Mouse (Mus musculus) lung, adult 2 months (tissue): ENCODE results near the gene Crb3. TPM values are rescaled to one million over a fixed set of nuclear protein-coding genes. Genes with fewer than 3 reads are reported as not detected.
A peak's percentile ranks its signal among the peaks of the same experiment; 100 is the strongest.
"Not testable (repeated sequence)": the region's sequence is repeated elsewhere in the genome, so short reads cannot be mapped to it uniquely, and the experiment has no call there.

Source experiments
- DNase-seq: peaks from one replicate; pipeline ENCODE4 v3.0.0; 2022
- H3K4me1 ChIP-seq: fragments of 200-500 bp; 2 replicates; pipeline ENCODE4 v1.6.1; 2011; ENCODE audit warnings: low read length; ENCODE audit not compliant: control insufficient read depth, insufficient read depth
- H3K4me3 ChIP-seq: fragments of 200-500 bp; replicated peaks from 2 replicates; pipeline ENCODE3; 2011; ENCODE audit warnings: low read depth, mild to moderate bottlenecking, control low read depth, low read length; ENCODE audit errors: extremely low read depth
- CTCF ChIP-seq: fragments of 200-500 bp; IDR thresholded peaks from 2 replicates; pipeline ENCODE4 v1.5.1; 2011; ENCODE audit warnings: mild to moderate bottlenecking, low read length, control low read depth; ENCODE audit not compliant: insufficient read depth
- POLR2A ChIP-seq: fragments of 200-500 bp; IDR thresholded peaks from 2 replicates; pipeline ENCODE4 v1.6.1; 2011; ENCODE audit warnings: low read depth, mild to moderate bottlenecking, control low read depth, low read length, borderline replicate concordance; ENCODE audit errors: extremely low read depth
- WGBS: fragments of 180-500 bp; shearing (Covaris S2); methylation state at CpG from one replicate; pipeline ENCODE4 v1.1.7; 2018; 5-methylcytosine and 5-hydroxymethylcytosine counted together
- polyA plus RNA-seq: library from polyadenylated mRNA; depleted of rRNA; stranded (reverse); fragments of >200 nt; gene quantifications from 2 replicates; pipeline ENCODE4 v1.2.3, GENCODE M21; 2012

Crb3 gene
- polyA plus RNA-seq, 1 experiment: 75.5 TPM

DNA sequence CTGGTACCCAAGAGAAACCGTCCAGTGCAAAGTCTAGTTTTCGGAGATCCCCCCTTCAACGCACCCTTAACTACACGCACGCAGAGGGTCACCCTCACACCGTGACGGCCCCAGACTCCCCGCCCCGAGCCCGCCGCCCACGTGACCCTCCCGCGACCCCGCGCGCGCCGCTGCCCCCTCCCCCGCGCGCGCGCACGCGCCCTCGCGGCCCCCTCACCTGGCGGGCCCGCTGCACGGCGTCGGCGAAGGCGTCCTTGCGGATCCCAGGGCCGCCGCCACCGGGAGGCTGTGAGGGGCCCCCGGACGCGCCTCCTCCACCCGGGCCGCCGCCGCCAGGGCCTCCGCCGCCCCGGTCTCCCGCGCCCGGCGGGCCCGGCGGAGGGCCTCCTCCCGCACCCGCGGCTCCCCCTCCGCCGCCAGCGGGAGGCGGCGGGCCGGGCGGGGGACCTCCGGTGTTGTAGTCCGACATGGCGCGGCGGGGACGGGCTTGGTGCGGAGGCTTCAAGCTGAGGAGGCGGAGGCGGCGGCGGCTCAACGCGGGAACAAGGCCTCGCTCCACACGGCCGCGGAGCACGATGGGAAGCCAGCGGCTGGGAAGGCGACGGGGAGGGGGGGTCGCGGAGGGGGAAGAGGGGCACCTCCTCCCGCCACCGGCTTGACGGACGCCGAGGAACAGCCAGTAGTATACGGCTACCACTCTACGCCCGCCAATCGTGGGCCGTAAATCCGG is 27.8 kb upstream of the Crb3 start, which contains the start of gene Khsrp:
Gene Khsrp (minus strand): TSS at position 592 of the 730 bp plus-strand sequence.
- TF ChIP-seq CTCF (no peak), POLR2A (peak; percentile 58; the same call in 1 of the 2 replicates)
- Histone ChIP-seq H3K4me1 (peaks cover 9% of the 10 kb centered on the region; the same call in 1 of the 2 replicates), H3K4me3 (peak within 1 kb of the TSS; percentile 62)
- under 1% methylated on average over 97 of the region's 99 CpGs for WGBS
- no peak for DNase-seq

DNA sequence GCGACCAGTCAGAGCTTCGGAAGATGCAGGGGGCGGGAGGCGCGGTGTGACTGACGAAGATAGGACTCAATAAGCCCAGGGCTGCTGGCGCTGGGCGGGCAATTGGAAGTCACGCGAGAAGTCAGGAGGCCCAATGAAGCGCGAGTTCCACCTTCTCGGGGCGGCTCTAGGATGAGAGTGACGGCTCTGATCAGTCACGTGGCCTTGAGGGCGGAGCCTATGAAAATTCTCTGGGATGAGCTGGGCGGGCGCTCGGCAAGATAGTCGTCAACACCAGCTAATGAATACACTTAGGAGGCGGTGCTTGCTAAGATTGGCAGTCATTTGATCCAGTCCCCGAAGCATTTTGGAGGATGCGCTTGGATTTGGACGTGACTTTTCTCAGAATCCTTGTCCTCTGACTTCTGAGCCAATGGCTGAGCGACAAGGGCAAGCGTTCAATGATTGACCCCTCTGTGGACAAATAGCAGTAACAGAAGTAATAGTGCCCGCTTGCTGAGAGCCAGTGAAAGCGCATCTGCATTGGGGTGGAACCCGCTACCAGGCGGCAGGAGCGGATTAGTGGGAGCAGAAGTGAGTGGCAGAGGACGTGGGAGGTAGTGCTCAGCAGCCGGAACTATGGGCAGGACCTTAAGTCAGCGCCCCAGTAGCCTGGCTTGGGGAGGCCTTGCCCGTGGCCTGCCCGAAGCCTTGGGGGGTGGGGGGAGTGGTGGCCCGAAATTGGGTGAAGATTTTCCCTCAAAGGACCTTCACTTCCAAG is 27.1 kb upstream of the Crb3 start:
- Histone ChIP-seq H3K4me1 (peaks cover 9% of the 10 kb centered on the region; the same call in 1 of the 2 replicates), H3K4me3 (peak overlapping the region; percentile 34)
- peak; percentile 99 for DNase-seq
- no peak for TF ChIP-seq CTCF
- TF ChIP-seq POLR2A: peak; percentile 96; the same call in 1 of the 2 replicates
- WGBS: under 1% methylated on average over 38 of the region's 38 CpGs

DNA sequence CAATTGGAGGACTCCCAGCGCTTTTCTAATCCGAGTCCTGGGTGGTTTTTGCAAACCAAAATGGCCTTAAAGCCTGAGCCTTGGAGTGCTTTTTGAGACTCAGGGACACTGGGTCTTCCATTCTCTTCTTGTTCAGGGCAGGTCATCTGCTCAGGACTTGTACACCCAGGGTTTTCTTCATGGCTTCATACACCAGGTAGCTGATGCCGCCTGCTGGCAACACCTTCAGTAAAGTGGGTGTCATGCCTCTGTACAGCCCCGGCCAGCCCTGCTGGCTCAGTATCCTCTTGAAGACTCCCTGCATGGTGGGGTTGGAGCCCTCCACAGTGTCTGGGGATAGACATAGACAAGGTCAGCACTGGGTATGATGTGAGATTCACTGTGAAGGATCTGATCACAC is 26.1 kb upstream of the Crb3 start:
- Histone ChIP-seq H3K4me1 (peaks cover 9% of the 10 kb centered on the region; the same call in 1 of the 2 replicates), H3K4me3 (no peak overlapping the region)
- WGBS: 91% methylated on average over 4 of the region's 4 CpGs
- TF ChIP-seq CTCF (no peak), POLR2A (no peak)
- no peak for DNase-seq

DNA sequence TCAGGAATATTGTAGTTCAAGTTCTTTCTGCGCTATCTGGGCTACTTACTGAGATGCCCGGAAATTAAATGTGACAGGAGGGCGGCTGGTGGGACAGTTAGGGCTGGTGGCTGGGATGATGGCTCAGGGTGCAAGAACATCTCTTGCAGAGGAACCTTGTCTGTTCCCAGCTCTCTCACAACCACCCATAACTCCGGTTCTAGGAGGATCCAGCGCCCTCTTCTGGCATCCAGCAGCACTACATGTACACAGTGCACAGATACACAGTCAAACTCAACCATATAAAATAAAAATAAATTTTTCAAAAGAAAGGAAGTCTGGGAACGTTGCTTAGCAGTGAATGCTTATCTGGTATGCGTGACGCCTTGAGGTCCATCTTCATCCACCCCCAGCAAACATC is 19.9 kb upstream of the Crb3 start:
- TF ChIP-seq POLR2A: no peak
- Histone ChIP-seq H3K4me3 (no peak overlapping the region), H3K4me1 (no peaks in the 10 kb centered on the region)
- DNase-seq: no peak
- WGBS: 41% methylated on average over 8 of the region's 8 CpGs

DNA sequence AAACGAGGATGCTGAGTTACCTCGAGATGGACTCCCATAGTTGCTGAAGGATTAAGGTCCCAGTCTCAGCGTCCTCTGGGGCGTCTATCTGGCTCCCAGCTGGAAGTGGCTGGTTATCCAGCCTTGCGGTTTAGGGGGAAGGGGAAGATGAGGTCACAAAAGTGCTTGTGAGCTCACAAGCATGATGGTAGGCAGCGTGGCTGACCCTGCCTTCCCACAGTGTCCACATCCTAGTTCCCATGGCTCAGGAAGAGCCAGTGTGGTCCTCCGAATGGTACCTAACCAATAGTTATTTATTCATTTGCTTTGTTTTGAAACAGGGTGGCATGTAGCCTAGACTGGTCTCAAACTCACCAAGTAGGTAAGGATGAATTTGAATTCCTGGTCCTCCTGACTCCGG is 17.4 kb upstream of the Crb3 start, which contains the start of gene Slc25a41:
Gene Slc25a41 (minus strand): TSS at position 101 of the 400 bp plus-strand sequence.
- WGBS: 76% methylated on average over 8 of the region's 8 CpGs
- Histone ChIP-seq H3K4me3 (no peak within 1 kb of the TSS), H3K4me1 (no peaks in the 10 kb centered on the region)
- no peak for TF ChIP-seq POLR2A
- no peak for TF ChIP-seq CTCF
- no peak for DNase-seq

DNA sequence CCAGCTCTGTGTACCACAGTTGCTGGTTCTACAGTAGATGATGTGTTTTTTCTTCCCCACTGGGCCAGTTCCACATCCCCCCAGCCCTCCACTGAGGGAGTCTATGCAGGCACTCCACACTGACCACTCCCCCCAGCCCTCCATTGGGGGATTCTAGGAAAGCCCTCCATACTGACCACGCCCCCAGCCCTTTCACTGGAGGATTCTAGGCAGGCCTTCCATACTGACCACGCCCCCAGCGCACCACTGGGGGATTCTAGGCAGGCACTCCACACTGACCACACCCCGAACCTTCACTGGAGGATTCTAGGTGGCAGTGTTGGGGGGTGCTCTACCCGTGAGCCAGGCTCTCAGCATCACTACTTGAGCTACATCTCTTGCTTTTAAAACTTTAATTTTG is 11.5 kb upstream of the Crb3 start:
- Histone ChIP-seq H3K4me1 (no peaks in the 10 kb centered on the region; the same call in 1 of the 2 replicates), H3K4me3 (no peak overlapping the region)
- 52% methylated on average over 5 of the region's 5 CpGs for WGBS
- DNase-seq: no peak
- no peak for TF ChIP-seq CTCF
- no peak for TF ChIP-seq POLR2A

DNA sequence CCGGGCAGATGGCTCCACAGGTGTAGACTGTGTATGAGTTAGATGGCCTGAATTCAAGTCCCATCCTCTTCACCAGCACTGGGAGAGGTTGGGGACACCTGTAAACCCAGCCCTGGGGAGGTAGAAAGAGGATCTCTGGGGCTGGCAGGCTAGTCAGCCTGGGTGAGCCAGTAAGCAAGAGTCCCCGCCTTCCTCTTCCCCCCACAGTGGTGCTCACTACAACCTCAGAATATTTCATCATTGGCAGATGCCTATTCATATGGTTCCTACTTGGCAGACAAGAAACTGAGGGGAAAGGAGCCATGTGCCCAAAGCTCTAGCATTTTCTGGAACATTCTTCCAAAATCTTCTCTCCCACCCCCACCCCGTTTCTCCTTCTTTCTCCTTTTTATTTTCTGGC is 10.1 kb upstream of the Crb3 start:
- WGBS: 96% methylated on average over 3 of the region's 3 CpGs
- no peaks in the 10 kb centered on the region; the same call in 1 of the 2 replicates for H3K4me1 ChIP-seq
- TF ChIP-seq POLR2A (no peak), CTCF (no peak)
- H3K4me3 ChIP-seq: no peak overlapping the region
- no peak for DNase-seq

DNA sequence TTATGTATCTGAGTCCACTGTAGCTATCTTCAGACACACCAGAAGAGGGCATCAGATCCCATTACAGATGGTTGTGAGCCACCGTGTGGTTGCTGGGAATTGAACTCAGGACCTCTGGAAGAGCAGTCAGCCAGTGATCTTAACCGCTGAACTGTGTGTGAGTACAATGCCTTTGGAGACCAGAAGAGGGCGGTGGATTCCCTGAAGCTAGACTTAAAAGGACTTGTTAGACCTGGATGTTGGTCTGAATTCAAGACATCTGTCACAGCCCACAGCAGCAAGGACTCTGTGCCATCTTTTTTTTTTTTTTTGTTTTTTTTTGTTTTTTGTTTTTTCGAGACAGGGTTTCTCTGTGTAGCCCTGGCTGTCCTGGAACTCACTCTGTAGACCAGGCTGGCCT is 7.2 kb upstream of the Crb3 start:
- 85% methylated on average over 4 of the region's 4 CpGs for WGBS
- H3K4me1 ChIP-seq, H3K4me3 ChIP-seq, DNase-seq: not testable (repeated sequence)

DNA sequence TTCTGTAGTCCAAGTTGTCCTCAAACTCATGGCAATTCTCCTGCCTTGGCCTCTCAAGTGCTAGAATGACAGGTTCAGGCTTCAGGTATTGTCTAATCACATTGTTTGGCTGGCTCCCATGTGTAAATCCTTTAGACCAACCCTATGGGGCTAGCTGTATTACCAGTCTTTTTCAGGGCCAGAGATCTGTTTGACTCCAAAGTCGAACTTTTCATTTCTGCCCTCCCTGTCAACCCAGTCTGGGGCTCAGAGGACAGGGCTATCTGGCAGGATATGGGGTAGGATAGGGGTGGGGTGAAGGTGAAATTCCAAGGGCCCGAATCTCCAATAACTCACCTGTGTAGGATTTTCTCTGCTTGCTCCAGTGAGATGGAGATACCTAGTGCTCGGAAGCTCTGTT is 2.7 kb upstream of the Crb3 start:
- 80% methylated on average over 3 of the region's 3 CpGs for WGBS
- Histone ChIP-seq H3K4me3 (no peak overlapping the region), H3K4me1 (peaks cover 4% of the 10 kb centered on the region)
- TF ChIP-seq POLR2A (no peak), CTCF (no peak)
- DNase-seq: no peak
